Mouse (Mus musculus) right cerebral cortex, postnatal 36 days (tissue): ENCODE data around the gene Syngr1.
"Not testable (repeated sequence)": the region's sequence is repeated elsewhere in the genome, so short reads cannot be mapped to it uniquely, and the experiment has no call there.

Experiments used
- DNase-seq, 2 experiments: peaks; one replicate each; pipeline ENCODE4 v3.0.0; 2022; ENCODE audit warnings: low spot score in 2 of 2, mixed read lengths in 1 of 2

Gene Syngr1

DNA sequence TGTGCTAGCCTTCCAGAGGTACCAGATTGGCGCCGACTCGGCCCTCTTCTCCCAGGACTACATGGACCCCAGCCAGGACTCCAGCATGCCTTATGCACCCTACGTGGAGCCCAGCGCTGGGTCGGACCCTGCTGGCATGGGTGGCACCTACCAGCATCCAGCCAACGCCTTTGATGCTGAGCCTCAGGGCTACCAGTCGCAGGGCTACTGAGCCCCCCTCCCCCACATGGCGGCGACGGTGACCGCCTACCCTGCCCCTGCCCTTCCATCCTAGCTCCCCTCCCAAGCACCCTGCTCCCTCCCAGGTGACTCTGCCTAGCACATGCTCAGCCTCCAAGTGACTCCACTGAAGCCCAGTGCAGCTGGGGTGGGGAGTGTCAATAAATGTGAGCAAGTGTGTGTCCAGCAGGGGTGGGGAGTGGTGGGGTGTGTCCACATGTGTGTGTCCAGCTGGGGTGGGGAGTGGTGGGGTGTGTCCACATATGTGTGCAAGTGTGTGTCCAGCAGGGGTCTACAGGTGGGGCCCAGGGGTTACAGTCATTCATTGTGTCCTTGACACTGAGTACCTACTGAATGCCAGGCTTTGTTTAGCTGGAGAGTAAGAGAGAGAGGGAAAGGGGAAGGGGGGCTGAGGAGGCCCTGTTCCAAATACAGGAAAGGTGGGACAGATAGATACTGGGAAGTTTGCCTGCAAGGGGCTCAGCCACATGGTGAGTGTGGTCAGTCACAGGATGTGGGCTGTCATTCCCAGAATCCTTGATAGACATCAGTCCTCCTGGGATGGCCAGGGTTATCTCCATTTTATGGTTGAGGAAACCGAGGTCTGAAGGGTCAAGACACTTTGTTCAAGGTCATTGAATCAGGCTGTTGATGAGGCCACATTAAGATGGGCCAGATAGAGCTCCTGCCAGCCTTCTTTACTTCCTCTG lies 25.0 kb downstream of the Syngr1 start:
- DNase-seq, result no peak

DNA sequence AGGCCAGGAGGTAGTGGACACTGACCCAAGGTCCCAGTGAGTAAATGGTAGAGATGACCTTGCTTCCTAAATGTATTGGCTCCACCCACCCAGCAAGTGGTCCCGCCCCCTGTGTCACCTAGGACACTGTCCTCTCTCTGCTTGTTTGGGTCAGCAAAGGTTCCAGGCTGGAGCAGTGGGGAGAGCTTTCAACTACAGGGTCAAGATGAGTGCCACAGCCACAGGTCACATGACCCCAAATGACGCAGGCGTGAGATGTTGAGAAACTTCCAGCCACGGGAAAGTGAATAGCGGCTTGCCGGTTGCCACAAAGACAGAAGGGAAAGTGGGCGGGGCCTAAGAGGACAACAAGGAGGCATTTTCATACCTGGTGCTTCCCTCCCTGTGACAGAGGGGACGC lies 26.0 kb downstream of the Syngr1 start:
- DNase-seq, result no peak

DNA sequence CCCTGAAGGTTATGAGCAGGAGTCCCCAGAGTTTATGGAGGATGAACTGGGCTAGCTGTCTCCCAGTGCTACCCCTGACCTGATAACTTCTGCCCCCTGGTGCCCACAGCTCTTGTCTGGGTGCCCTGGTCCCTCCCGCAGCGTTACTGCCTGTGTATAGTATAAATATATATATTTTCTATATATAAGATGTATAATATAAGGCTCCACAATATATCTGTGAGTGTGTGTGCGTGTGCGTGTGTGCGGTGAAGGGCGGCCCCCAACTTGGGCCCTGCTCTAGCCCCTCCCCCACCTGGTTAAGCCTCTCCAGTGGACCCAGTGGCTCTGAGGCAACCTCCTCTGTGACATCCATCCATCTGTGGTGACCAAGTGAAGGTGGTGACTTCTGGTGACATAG lies 27.9 kb downstream of the Syngr1 start:
- DNase-seq, result no peak

GRCm38 (mm10) chr15:80121721-80122325 lies 30.7 kb downstream of the Syngr1 start:
- no peak for DNase-seq

GRCm38 (mm10) chr15:80122431-80122830 lies 31.3 kb downstream of the Syngr1 start:
- DNase-seq, result not testable (repeated sequence)

DNA sequence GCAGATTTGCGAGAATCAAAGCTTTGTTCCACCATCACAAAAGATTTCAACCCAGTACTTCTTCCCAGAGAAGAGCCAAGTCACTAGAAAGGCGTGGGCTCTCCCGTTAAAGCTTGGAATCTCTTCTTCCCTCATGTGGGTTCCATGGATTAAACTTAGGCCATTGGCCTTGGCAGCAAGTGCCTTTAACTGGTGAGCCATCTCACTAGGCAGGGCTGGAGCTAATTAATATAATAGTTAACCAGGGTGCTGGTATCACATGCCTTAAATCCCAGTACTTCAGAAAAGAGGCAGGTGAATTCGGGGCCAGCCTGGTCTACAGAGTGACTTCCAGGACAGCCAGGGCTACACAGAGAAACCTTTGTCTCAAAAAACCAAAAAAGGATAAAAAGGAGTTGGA lies 33.5 kb downstream of the Syngr1 start:
- DNase-seq, result no peak

GRCm38 (mm10) chr15:80127191-80127590 lies 36.1 kb downstream of the Syngr1 start:
- DNase-seq, result no peak

GRCm38 (mm10) chr15:80129982-80130381 lies 38.8 kb downstream of the Syngr1 start:
- DNase-seq, result no peak

DNA sequence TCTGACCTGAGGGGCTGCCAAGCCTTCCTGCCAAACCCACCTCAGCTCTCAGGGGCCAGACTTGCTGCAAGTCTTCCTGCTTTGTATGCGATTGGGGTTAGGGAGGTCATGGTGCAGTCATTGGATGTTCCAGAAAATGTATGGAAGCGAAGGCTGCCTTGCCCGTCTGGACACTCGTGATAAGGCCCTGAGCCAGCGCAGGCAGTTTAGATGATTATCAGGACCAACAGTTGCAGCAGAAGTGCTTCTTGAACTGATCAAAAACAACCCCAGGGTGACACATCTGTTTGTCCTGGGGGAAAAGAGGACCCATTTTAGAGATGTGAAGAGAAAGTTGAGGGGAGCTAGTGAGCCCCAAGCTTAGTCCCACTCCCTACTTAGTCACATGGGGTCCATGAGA lies 39.6 kb downstream of the Syngr1 start:
- DNase-seq, result no peak

GRCm38 (mm10) chr15:80131421-80131820 lies 40.3 kb downstream of the Syngr1 start:
- DNase-seq, result no peak

GRCm38 (mm10) chr15:80132452-80132851 lies 41.3 kb downstream of the Syngr1 start:
- DNase-seq, result no peak

GRCm38 (mm10) chr15:80132993-80133586 lies 42.0 kb downstream of the Syngr1 start, which contains the start of gene Tab1:
Gene Tab1, plus strand, starts transcription at chr15:80133127.
- DNase-seq, result peak; percentile 82 to 85

DNA sequence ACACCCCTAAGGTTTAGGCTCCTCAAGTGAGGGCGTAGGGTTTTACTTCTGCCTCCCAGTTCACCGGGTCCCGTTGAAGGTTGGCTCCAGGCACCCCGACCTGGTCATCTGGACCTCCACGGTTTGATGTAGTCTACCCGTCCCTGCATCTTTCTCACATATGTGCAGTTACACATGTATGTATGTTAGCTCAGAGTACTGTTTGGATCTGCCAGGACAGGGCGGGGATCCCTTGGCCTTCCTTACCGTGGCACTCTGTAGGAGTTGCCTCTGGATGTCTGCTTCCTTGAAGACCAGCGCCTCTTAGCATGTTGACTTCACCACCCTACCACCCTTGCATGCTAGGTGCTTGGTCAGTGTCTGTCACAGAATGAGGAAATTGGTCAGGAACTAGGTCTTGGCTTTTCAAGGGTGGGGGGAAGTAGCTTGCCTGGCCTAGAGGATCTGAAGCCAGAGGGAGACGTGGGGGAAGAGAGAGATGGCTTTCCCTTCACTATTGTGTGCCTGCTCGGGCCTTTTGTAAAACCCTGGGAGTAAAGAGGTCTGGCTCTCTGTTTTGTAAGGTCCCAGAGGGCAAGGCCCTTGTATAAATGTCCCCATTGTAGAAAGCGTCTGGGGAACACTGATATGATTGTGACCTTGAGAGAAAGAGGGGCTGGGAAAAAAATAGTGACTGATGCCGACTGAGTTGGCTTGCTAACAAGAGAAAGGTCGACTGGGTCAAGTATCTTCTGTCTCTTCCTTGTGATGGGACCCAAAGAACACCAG lies 42.7 kb downstream of the Syngr1 start:
- no peak for DNase-seq

DNA sequence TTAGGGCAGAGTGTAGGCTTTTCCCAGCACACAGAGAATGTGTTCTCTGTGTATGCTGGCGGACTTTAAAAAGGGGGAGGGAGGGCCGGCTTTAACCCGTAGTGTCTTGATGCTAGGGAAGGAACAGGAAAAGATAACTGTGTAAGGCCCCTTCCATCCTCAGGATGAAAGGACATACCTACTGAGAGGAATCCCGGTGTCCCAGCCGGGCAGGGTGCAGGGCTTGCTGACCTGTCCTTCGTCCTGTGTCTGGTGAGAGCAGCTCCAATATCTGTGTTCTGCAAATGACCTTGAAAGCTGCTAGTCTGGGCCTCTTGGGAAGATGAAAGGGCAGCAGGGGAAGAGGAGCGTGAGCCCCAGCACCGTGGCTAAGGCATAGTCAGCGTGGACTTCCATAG lies 43.3 kb downstream of the Syngr1 start:
- DNase-seq, result no peak

GRCm38 (mm10) chr15:80135499-80135898 lies 44.4 kb downstream of the Syngr1 start:
- no peak for DNase-seq

- DNase-seq, result no peak
Measured at GRCm38 (mm10) chr15:80136645-80137044, 45.5 kb downstream of the Syngr1 start.

GRCm38 (mm10) chr15:80137945-80138791 lies 47.0 kb downstream of the Syngr1 start:
- DNase-seq, result peak; percentile 77 to 81

DNA sequence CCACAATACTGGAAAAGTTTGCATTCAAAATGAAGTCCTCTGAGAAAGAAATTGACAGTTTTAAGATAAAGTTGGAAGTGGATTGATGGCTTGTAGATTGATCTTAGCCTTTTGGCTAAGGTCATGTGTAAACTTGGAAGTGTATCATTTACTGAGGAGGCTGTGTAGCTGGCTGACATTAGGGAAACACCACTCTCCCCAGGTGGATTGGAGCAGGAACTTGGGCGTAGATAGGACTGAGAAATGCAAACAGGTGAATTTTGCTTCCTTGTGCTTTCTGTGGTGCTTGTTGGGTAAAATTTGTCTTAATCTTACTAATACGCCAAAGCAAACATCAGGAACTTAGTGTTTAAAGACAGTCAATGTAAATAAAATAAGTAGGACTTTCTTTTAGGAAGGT lies 49.2 kb downstream of the Syngr1 start:
- DNase-seq, result no peak

DNA sequence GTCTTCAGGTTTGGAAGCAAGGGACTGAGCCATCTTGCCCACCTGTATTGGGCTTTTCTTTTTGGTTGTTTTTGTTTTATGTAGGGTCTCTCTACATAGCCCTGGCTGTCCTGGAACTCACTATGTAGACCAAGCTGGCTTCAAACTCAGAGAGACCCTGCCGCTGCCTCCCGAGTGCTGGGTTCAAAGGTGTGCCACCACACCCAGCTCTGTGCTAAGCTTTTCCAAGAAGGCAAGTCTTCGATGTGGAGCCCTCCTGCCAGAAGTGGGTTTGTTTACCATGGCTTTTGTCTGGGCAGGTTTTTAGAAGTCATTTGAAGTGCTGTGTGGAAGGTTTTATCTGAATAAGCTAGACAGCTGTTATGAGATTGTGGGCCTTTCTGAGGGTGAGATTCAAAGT lies 49.7 kb downstream of the Syngr1 start:
- DNase-seq, result no peak

- no peak for DNase-seq
Measured at GRCm38 (mm10) chr15:80142130-80142529, 51.0 kb downstream of the Syngr1 start.

GRCm38 (mm10) chr15:80143760-80144159 lies 52.6 kb downstream of the Syngr1 start:
- no peak for DNase-seq
